In the genomic region with DNA sequence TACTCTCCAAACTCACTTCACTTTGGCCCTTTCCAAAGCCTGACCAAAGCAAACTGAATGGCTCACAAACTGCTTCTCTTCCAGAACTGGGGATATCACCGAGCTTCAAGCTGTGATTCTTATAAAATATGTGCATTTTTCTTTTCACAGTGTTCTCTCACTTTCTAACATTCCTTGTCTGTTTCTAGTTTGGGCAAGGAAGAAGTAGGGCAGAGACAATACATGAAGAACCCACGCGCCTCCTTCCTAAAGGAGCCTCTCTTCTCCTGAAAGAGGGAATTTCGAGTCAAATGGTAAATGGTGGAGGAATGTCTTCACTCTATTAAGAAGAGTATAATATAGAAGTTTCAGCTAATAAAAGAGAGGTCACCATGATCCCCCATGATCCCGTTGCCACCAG, we compare ENCODE assay signal across 19 mouse cellular contexts.
"Had no signal": no experiment of that assay in that cellular context is flagged by ENCODE, and none has a peak within 500 bp of the region (broad histone marks: within the 10 kb centered on the region; RNA-seq: fewer than 3 reads in every experiment).

No protein-coding gene starts in this region.

- ATAC-seq: forebrain, embryonic 13.5 days; forebrain, embryonic 14.5 days; forebrain, embryonic 15.5 days; forebrain, embryonic 16.5 days; forebrain, postnatal 0 days had no signal

- DNase-seq: cerebellum, adult 9-10 months; cerebellum, adult 9-11 months; cerebellum, postnatal 10 days; cerebellum, postnatal 14 days; cerebellum, postnatal 25 days; cerebellum, postnatal 36 days; embryo, embryonic 11 days; forebrain, postnatal 0 days; gastrocnemius, adult 2 months; gastrocnemius, postnatal 10 days; gastrocnemius, postnatal 14 days; gastrocnemius, postnatal 25 days; gastrocnemius, postnatal 36 days; heart, adult 18-20 months; heart, adult 2 months had no signal
